Mouse (Mus musculus): Measurements from ENCODE around the gene Casq1.
A peak's percentile ranks its signal among the peaks of the same experiment; 100 is the strongest.
"Not testable (repeated sequence)": the region's sequence is repeated elsewhere in the genome, so short reads cannot be mapped to it uniquely, and the experiment has no call there.

Casq1 gene

DNA sequence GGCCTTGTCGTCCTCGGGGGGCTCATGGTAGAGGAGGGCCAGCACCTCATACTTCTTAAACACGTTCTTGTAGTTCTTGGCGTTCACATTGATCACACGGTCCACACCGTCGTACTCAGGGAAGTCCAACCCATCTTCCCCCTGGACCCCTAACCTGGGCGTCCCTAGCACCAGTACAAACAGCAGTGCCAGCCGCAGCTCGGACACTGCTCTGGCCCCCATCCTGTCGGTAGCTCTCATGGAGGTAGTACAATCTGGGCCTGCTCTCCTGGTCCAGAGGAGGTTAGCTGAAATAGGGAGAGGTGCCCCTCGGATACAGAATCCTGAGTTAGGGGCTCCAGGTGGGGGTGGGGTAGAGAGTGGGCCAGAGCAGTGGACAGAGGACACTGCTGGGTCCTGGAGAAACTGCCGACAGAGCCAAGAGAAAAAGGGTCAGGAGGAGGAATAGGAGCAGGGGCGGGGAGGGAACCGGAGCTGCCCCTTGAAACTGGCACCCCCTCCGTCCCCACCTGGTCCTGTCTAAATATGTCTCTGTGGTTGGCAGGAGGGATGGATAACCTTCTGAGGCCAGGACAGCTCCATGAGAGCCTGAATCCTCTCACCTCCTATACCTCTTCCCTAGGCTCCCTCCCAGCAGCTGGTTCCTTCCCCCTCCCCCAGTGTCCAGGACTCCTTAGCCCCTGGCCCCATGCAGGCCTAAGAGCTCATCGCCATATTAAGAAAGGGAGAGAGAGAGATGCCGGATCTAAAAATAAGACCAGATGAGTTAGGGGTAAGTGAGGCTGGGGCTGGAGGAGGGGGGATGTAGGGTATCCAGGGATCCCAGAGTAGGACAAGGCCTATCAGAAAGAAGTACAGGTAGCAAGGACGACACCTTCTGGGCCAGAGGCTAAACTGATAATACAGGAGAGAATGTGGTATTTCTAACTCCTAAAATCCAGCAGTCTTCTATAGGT lies at the start of gene Casq1:
TSS of gene Casq1 (minus strand) at position 418 of the 956 bp plus-strand sequence.
- no peak for DNase-seq (ENCODE audit: extremely low read depth, low read depth)

GRCm38 (mm10) chr1:172261477-172262078 lies 41.9 kb upstream of the Casq1 start, which contains the start of gene Igsf8:
TSS of gene Igsf8 (plus strand) at chr1:172261641.
- DNase-seq (ENCODE audit: extremely low read depth, low read depth) = no peak

GRCm38 (mm10) chr1:172258314-172258713 lies 38.6 kb upstream of the Casq1 start, which contains the start of gene Atp1a4:
TSS of gene Atp1a4 (minus strand) at chr1:172258414.
- DNase-seq (ENCODE audit: extremely low read depth, low read depth) = no peak

DNA sequence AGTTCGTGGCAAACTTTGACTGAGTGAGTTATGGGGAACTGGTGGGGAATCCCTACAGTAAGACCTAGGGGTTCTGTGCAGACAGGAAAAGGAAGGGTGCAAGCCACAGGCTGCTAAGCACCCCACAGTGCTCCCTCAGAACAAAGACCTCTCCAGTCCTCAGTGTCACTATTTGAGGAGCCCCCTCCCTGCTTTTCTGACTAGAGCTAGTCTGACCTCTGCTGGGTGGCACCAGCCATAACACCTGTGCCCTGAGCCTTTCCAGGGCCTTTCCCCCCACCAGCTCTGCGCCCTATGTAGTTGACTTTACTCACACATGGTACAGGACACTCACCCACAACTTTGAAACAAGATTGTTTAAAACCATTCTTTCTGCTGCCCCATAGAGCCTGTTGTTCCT lies 28.0 kb upstream of the Casq1 start:
- DNase-seq (ENCODE audit: extremely low read depth, low read depth) = no peak

GRCm38 (mm10) chr1:172247216-172247615 lies 27.5 kb upstream of the Casq1 start:
- DNase-seq (ENCODE audit: extremely low read depth, low read depth) = no peak

DNA sequence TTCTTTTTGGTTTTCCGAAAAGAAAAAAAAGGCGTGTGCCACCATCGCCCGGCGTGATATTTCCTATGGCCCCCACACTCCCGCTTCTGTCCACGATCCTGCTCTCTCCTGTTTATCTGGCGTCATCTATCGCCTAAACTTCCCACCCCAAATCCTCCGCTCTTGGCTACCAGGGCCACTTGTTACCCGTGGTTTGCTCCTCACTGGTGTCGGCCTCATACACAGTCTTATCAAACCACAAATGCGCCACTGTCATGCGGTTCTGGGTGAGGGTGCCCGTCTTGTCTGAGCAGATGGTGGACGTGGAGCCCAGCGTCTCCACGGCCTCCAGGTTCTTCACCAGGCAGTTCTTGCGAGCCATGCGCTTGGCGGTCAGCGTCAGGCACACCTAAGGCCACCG lies 25.0 kb upstream of the Casq1 start:
- DNase-seq (ENCODE audit: extremely low read depth, low read depth) = not testable (repeated sequence)

- no peak for DNase-seq (ENCODE audit: extremely low read depth, low read depth)
Observed at GRCm38 (mm10) chr1:172243547-172244205, 24.0 kb upstream of the Casq1 start.

DNA sequence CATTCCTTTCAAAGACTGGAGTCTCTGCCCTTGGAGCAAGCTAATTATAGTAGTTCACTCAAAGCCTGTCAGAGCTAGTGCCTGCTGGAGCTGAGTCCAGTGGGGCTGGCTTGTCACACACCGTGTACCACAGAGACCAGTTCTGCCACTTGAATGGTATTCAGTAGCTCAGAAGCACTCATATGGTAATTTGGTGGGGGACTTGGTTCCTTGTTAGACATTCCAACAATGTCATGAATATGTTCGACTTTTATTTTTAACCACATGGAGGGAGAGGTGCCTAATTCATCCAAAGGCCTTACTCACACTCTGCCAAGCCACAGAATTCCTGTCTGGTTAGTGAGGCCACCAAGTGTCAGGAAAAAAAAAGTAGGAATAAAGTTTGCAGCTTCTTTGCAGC lies 22.7 kb upstream of the Casq1 start:
- no peak for DNase-seq (ENCODE audit: extremely low read depth, low read depth)

- DNase-seq (ENCODE audit: extremely low read depth, low read depth) = peak; percentile 59
Observed at GRCm38 (mm10) chr1:172240945-172241708, 21.5 kb upstream of the Casq1 start.

DNA sequence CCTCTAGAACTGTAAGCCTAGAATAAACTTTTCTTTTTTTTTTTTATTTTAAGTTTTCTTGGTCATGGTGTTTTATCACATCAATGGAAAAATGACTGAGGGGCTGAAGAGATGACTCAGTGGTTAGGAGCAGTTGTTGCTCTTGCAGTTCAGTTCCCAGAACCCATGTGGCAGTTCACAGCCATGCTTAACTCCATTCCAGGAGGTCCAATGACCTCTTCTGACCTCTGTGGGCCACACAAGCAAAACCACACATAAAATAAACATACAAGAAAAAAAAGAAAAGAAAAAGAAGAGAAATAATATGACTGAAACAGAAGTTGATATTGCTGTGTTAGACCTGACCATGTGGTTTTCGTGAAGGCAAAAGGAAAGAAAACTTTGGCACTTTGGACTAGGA lies 9.5 kb upstream of the Casq1 start:
- DNase-seq (ENCODE audit: extremely low read depth, low read depth) = no peak

DNA sequence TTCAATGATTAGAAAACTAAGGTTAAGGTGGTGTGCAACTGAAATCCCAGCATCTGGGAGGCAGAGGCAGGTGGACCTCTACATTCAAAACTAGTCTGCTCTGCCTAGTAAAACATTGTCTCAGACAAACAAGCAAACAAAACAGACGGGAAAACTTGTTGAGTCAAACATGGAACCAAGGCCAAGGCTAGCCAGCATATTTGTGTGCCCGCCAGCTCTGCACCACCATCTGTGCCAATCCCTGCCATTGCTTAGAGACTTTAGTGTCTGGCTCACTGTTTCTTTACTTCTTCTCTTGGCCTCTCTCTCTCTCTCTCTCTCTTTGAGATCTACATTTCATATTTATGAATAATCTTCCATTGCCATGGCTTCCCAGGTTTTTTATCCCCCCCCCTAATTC lies 8.5 kb upstream of the Casq1 start:
- no peak for DNase-seq (ENCODE audit: extremely low read depth, low read depth)

DNA sequence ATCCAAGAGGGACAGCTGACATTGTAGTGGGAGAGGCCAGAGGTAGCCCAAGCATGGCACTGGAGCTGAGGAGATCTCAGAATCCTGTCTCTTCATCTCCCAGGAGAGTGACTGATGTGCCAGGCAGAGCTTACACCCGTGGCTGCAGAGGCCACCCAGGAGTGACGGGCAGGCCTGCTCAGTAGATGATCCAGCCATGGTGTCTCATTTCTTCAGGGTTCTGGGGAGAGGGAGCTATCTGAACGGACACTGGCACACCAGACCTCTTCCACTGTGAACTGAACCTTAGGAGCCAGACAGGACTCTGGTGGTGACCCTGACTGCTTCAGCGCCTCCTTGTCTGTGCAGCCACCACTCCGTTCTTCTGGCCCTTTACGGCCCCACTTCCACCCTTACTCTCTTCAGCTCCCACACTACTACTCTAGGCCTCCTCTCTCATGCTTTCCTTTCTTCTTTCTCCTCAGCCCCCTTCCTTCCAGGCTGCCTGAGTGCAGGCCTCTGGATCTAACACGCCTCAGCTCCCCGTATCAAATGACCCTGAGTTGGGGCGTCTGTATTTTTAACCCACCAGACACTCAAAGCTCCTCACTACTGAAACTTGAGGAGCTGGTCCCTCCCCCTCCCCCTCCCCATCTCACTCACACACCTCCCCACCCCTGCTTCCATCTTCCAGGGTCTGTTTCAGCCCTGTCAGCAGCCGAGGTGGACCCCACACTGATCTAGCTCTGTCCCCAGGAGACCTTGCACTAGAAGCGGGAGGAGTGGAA lies 1.8 kb upstream of the Casq1 start:
- DNase-seq (ENCODE audit: extremely low read depth, low read depth) = no peak

GRCm38 (mm10) chr1:172220414-172220813 lies 746 bp upstream of the Casq1 start:
- DNase-seq (ENCODE audit: extremely low read depth, low read depth) = no peak

- no peak for DNase-seq (ENCODE audit: extremely low read depth, low read depth)
Observed at GRCm38 (mm10) chr1:172218164-172218910, 1.3 kb downstream of the Casq1 start.

DNA sequence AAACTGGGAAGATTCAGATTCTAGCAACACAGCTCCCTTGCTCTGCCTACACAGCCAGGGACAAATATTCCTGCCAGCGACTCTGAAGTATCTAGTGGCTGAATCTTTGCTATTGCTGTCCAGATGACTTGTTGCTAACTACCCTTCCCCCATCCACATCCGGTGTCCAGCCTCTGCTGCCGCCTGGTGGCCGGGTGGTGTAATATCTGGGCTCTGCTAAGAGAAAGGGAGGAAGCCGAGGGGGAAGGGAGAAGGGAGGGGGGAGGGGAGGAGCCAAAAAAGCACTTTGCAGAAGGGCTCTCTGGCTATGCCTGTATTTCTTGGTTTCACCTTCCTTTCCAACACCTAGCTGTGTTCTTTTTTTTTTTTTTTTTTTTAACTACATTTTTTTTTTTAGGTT lies 2.5 kb downstream of the Casq1 start:
- DNase-seq (ENCODE audit: extremely low read depth, low read depth) = peak; percentile 75

GRCm38 (mm10) chr1:172214748-172215147 lies 4.9 kb downstream of the Casq1 start:
- DNase-seq (ENCODE audit: extremely low read depth, low read depth) = no peak

DNA sequence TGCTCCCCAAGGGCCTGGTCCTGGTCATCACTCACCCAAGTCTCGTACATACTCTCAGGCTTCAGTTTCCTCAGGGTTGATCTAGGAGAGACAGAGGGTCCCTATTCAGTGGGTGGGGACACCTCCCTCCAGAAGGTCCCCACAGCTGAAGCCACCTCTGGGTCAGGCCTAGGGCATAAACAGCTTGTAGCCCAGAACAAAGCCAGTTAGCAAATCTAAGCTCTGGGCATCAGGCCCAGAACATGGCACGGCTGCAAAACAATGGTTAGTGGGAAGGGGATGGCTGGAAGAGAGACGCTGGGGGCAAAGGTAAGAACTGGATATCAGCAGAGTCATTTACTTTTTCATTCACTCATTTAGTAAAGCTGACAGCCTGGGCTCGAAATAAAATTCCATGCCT lies 5.9 kb downstream of the Casq1 start:
- no peak for DNase-seq (ENCODE audit: extremely low read depth, low read depth)

DNA sequence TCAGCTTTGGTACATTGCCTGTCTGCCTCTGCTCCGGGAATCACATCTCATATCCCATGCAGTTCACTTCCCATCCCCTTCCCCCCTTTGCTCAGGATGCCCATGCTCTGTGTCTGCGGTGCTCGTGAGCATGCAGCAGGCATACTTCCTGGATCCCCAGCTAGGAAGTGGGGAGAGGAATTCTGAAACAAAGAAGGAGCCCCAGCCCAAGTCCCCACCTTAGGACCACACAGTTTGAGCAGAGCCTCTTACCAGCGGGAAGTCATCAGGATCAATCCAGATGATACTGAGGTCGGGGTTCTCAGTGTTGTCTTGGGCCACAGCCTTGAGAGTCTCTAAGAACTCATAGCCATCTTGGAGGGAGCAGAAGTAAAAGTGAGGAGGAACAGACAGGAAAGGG lies 6.9 kb downstream of the Casq1 start:
- DNase-seq (ENCODE audit: extremely low read depth, low read depth) = no peak

DNA sequence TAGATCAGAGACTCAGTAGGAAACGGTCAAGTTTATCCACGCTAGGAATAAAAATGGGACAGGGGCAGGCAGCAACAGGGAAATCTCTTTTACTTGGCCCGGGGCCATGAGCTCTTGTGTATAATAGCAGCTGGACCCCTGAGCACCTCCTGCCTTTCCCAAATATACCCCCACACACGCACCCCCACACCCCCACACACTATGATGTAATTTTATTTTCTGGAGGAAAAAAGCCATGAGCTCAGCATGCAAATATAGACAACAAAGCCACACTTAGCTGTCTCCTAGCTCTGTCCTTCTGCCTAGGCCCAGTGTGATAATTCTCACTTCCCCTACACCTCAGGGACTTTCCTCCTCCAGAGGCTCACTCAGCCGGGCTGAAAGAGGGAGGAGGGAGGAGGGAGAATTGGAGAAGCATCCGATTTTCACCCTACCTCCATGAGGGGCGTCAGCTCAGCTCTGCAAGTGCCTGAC lies 12.5 kb downstream of the Casq1 start:
- DNase-seq (ENCODE audit: extremely low read depth, low read depth) = no peak
